Comparison of ENCODE assay signal across 8 mouse cellular contexts in the genomic region with DNA sequence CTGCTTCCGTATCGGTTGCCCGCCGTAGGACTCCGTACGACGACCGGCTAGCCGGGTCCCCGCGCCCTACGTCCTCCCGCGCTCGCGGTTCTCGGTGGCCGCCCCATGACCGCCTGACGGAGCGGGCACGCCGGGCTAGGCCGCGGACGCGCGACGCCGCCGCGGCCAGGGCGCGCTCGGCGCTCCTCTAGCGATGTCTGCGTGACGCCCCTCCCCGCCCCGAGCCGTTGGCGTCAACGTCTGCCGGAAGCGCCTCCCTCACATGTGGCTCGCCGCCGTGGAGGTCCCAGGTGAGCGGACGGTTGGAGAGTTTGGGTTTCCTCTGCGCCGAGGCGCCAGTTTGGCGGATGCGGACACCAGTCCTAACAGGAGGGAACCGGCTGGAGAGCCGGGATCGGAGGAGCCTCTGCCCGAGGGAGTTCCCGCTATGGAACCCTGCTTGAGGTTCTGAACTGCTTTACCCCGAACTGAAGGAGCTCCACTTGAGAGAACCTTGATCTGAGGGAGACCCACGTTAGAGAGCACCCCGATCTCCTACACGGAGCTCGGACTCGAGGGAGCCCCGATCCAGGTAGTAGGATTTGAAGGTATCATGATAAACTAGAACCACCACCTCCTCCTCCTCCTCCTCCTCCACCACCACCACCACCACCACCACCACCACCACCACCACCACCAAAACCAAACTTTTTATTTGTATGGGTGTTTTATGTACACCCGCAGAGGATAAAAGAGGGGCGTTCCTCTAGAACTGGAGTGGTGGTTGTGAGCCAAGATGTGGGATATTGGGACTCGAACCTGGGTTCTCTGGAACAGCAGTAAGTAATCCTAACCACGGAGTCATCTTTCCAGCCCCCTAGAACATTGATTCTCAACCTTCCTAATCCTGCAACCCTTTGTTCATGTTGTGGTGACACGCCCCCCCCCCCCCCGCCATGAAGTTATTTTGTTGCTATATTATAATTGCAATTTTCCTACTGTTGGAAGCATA. TPM values are rescaled to one million over a fixed set of nuclear protein-coding genes. Genes with fewer than 3 reads are reported as not detected.
DNase-seq lines count a peak whose midpoint lies in the region; ATAC-seq lines count a peak whose summit lies in the region.

TSS of gene Taf5l (minus strand) at position 161 of the 991 bp plus-strand sequence.
TSS of gene Urb2 (plus strand) at position 272 of the 991 bp plus-strand sequence.

- peak within 1 kb of the TSS; percentile 88 for H3K27ac ChIP-seq in intestine, embryonic 14.5 days (ENCODE audit: low read depth)

- H3K9ac ChIP-seq in intestine, embryonic 14.5 days (ENCODE audit: low read length), result peak within 1 kb of the TSS; percentile 89

- no peaks in the 10 kb centered on the region for H3K27me3 ChIP-seq in intestine, embryonic 14.5 days (replicated peaks; ENCODE audit: control insufficient read depth, insufficient read depth, low read length)

- intact Hi-C loops in left cerebral cortex, postnatal 14 days (cut with DNase I), result no loop called here

- under 1% methylated on average over 65 of the region's 74 CpGs for WGBS in intestine, embryonic 14.5 days

- H3K9me3 ChIP-seq in intestine, embryonic 14.5 days (ENCODE audit: control insufficient read depth, low read length), result no peaks in the 10 kb centered on the region

- peak; percentile 95 for ATAC-seq in intestine, embryonic 14.5 days (replicated peaks; ENCODE audit: low FRiP score, low TSS enrichment, low read depth)
- peak; percentile 71 for ATAC-seq in megakaryocyte-erythroid progenitor cell, adult 5-6 weeks (replicated peaks; ENCODE audit: low FRiP score, low TSS enrichment, poor library complexity, severe bottlenecking)

- DNase-seq in adrenal gland, adult 2 months, result peak; percentile 98
- peak; percentile 97 for DNase-seq in embryo, embryonic 11 days
- peak; percentile 95 for DNase-seq in gastrocnemius, postnatal 25 days
- DNase-seq in intestine, embryonic 14.5 days (ENCODE audit: low spot score), result peak; percentile 96
- peak; percentile 89 to 93 for DNase-seq in left cerebral cortex, postnatal 14 days (ENCODE audit: low spot score in 2 of 2)
- DNase-seq in right cerebral cortex, postnatal 14 days, result peak; percentile 92
- peak; percentile 92 for DNase-seq in urinary bladder, postnatal 25 days (ENCODE audit: low spot score)

- H3K36me3 ChIP-seq in intestine, embryonic 14.5 days (ENCODE audit: control insufficient read depth, insufficient read depth, low read length), result peaks cover 25% of the 10 kb centered on the region

- peaks cover 19% of the 10 kb centered on the region for H3K4me1 ChIP-seq in intestine, embryonic 14.5 days (replicated peaks; ENCODE audit: control insufficient read depth, insufficient read depth, low read length)

- H3K4me2 ChIP-seq in intestine, embryonic 14.5 days (ENCODE audit: low read length), result peak within 1 kb of the TSS; percentile 78

- peak within 1 kb of the TSS; percentile 92 for H3K4me3 ChIP-seq in intestine, embryonic 14.5 days (ENCODE audit: low read depth, low read length)

RNA-seq across cellular contexts. Expression of gene Taf5l, which starts in this region (rescaled TPM):
- total RNA-seq in adrenal gland, adult 2 months (2021), result 10 to 100 TPM; 21.3 to 24.1 TPM
- polyA plus RNA-seq in adrenal gland, adult 2 months (2012; rRNA removed), result 18.7 and 22.7 TPM in 2 replicates
- total RNA-seq in gastrocnemius, postnatal 25 days (2021), result 10 to 100 TPM; 10.5 to 11.0 TPM
- polyA plus RNA-seq in intestine, embryonic 14.5 days (2014; fragmentation: Nextera tagmentation; extraction: Ambion mirVana), result 52.7 and 53.6 TPM in 2 replicates
- 10 to 100 TPM; 21.2 to 23.5 TPM for total RNA-seq in left cerebral cortex, postnatal 14 days (2021)
- total RNA-seq in megakaryocyte-erythroid progenitor cell, adult 5-6 weeks (2014; fragmentation: Nextera tagmentation), result 58.2 and 60.6 TPM in 2 replicates
- total RNA-seq in megakaryocyte-erythroid progenitor cell, adult 5-6 weeks (2017), result 34.3 and 52.8 TPM in 2 replicates

RNA-seq across cellular contexts. Expression of gene Urb2, which starts in this region (rescaled TPM):
- total RNA-seq in adrenal gland, adult 2 months (2021), result 10 to 100 TPM; 10.6 to 12.7 TPM
- 2.2 and 3.4 TPM in 2 replicates for polyA plus RNA-seq in adrenal gland, adult 2 months (2012; rRNA removed)
- total RNA-seq in gastrocnemius, postnatal 25 days (2021), result 1 to 10 TPM; 5.2 to 7.0 TPM
- polyA plus RNA-seq in intestine, embryonic 14.5 days (2014; fragmentation: Nextera tagmentation; extraction: Ambion mirVana), result 9.4 and 9.6 TPM in 2 replicates
- total RNA-seq in left cerebral cortex, postnatal 14 days (2021), result 10 to 100 TPM; 12.0 to 12.2 TPM
- total RNA-seq in megakaryocyte-erythroid progenitor cell, adult 5-6 weeks (2014; fragmentation: Nextera tagmentation), result 25.4 and 36.2 TPM in 2 replicates
- 28.0 and 28.1 TPM in 2 replicates for total RNA-seq in megakaryocyte-erythroid progenitor cell, adult 5-6 weeks (2017)

Comparison
In these comparisons a context has a peak if more than half of its experiments do, and no peak if none do; other contexts are left out.
1. Peak in every context shown above with its lines: DNase-seq, ATAC-seq, H3K4me3 ChIP-seq and H3K27ac ChIP-seq.